Mouse (Mus musculus) heart, adult 9 months (tissue): ENCODE data around the gene Nhsl2.

ENCODE experiments used
- DNase-seq, 2 experiments: peaks; one replicate each; pipeline ENCODE4 v3.0.0; 2022; ENCODE audit warnings: low spot score in 2 of 2

Gene Nhsl2

GRCm38 (mm10) chrX:102042386-102042785 lies 193.2 kb downstream of the Nhsl2 start:
- no peak for DNase-seq

- no peak for DNase-seq
Observed at GRCm38 (mm10) chrX:102050552-102050951, 201.4 kb downstream of the Nhsl2 start.

GRCm38 (mm10) chrX:102051225-102051624 lies 202.0 kb downstream of the Nhsl2 start:
- no peak for DNase-seq

GRCm38 (mm10) chrX:102053371-102053770 lies 204.2 kb downstream of the Nhsl2 start:
- DNase-seq, result no peak

GRCm38 (mm10) chrX:102054009-102054408 lies 204.8 kb downstream of the Nhsl2 start:
- no peak for DNase-seq

GRCm38 (mm10) chrX:102059437-102059836 lies 210.3 kb downstream of the Nhsl2 start:
- no peak for DNase-seq

- no peak for DNase-seq
Observed at GRCm38 (mm10) chrX:102060243-102060642, 211.1 kb downstream of the Nhsl2 start.

- DNase-seq, result peak; percentile 48 to 59
Observed at GRCm38 (mm10) chrX:102060891-102061290, 211.7 kb downstream of the Nhsl2 start.

GRCm38 (mm10) chrX:102064062-102064461 lies 214.9 kb downstream of the Nhsl2 start:
- DNase-seq, result no peak

- no peak for DNase-seq
Observed at GRCm38 (mm10) chrX:102065213-102065775, 216.1 kb downstream of the Nhsl2 start.

- DNase-seq, result peak; percentile 43 to 64
Observed at GRCm38 (mm10) chrX:102066134-102066533, 216.9 kb downstream of the Nhsl2 start.

- no peak for DNase-seq
Observed at GRCm38 (mm10) chrX:102067118-102067517, 217.9 kb downstream of the Nhsl2 start.

GRCm38 (mm10) chrX:102068811-102069540 lies 219.8 kb downstream of the Nhsl2 start:
- DNase-seq, result no peak

- peak; percentile 65 to 79 for DNase-seq
Observed at GRCm38 (mm10) chrX:102070591-102071471, 221.6 kb downstream of the Nhsl2 start, which contains the start of gene Rtl5. Gene Rtl5 (minus strand): TSS chrX:102071304.

GRCm38 (mm10) chrX:102071517-102071916 lies 222.3 kb downstream of the Nhsl2 start:
- no peak for DNase-seq

GRCm38 (mm10) chrX:102073605-102074325 lies 224.6 kb downstream of the Nhsl2 start:
- DNase-seq, result no peak

GRCm38 (mm10) chrX:102074435-102074834 lies 225.2 kb downstream of the Nhsl2 start:
- no peak for DNase-seq

- DNase-seq, result no peak
Observed at GRCm38 (mm10) chrX:102075158-102075557, 226.0 kb downstream of the Nhsl2 start.

- DNase-seq, result no peak
Observed at GRCm38 (mm10) chrX:102076886-102077765, 227.9 kb downstream of the Nhsl2 start.

GRCm38 (mm10) chrX:102081076-102081475 lies 231.9 kb downstream of the Nhsl2 start:
- DNase-seq, result no peak
